Mouse (Mus musculus): ENCODE measurements around the gene Asb11.

DNA sequence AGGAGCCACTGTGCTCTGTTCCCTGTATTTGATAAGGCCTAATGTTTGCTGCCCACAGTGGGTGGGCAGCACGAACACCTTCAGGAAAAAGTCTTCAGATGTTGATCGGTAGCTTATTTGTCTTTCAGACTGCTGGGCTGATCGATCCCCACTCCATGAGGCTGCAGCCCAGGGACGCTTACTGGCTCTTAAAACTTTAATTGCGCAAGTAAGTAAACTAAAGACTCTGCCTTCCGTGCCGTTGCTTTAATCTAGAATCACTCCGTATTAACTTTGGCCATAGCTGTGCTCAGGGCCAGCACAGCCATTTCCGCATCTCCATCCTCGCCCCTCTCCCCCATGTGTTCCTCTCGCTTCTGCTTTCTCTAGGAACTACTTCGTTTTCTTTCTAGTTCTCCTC lies 8.8 kb downstream of the Asb11 start:
- no peak for TF ChIP-seq EP300 (IDR thresholded peaks at IDR 0.05; ENCODE audit: low read depth)
- no peak for TF ChIP-seq CTCF (IDR thresholded peaks at IDR 0.05; ENCODE audit: low read depth)
